ENCODE assay signal across 32 mouse cellular contexts in the genomic region with DNA sequence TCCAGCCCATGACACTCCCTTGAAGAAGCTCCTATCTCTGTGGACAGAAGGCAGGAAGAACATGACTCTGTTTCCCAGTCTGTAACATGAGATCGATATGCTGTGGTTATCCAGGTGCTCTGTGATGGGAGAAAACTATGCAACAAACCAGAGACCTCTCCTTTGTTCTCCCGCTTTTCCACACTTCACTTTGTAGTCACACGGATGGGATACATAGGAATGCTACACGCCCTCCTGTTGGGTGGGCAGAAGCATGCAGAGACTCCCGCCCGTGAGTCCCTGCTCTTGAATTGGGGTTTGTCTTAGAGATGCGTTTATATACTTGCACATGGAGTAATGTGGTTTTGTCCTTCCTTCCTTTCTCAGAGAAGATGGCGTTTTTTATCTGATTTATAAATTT. TPM values are rescaled to one million over a fixed set of nuclear protein-coding genes. Genes with fewer than 3 reads are reported as not detected.
"Had no signal": no experiment of that assay in that cellular context is flagged by ENCODE, and none has a peak within 500 bp of the region (broad histone marks: within the 10 kb centered on the region; RNA-seq: fewer than 3 reads in every experiment).

No protein-coding gene starts in this region.

- H3K36me3 ChIP-seq: heart, embryonic 10.5 days; heart, embryonic 12.5 days; hindbrain, embryonic 12.5 days; intestine, embryonic 15.5 days; limb, embryonic 10.5 days; limb, embryonic 12.5 days; liver, embryonic 13.5 days had no signal

- H3K4me3 ChIP-seq: gastrocnemius, adult 2 months; heart, embryonic 10.5 days; heart, embryonic 12.5 days; hindbrain, embryonic 12.5 days; intestine, embryonic 15.5 days; layer of hippocampus, adult 2 months; left cerebral cortex, adult 2 months; limb, embryonic 10.5 days; limb, embryonic 12.5 days; liver, embryonic 13.5 days had no signal

- ATAC-seq: hindbrain, embryonic 16.5 days; inflammation-experienced regulatory T-cells, adult 6 months; intestine, embryonic 15.5 days; intestine, postnatal 0 days had no signal

- H3K9me3 ChIP-seq: heart, embryonic 10.5 days; heart, embryonic 12.5 days; hindbrain, embryonic 12.5 days; intestine, embryonic 15.5 days; limb, embryonic 10.5 days; limb, embryonic 12.5 days; liver, embryonic 13.5 days had no signal

- DNase-seq: gastrocnemius, adult 2 months; gastrocnemius, postnatal 10 days; gastrocnemius, postnatal 25 days; heart, adult 18-20 months; heart, postnatal 10 days; heart, postnatal 36 days; kidney, adult 18-20 months; kidney, adult 8-10 months; kidney, postnatal 10 days; kidney, postnatal 25 days; kidney, postnatal 4 days; liver; liver, embryonic 13.5 days had no signal

RNA-seq across cellular contexts. Expression of a gene that starts 35.6 kb away (rescaled TPM):
- total RNA-seq: granulocyte monocyte progenitor cell, adult 5-6 weeks had no signal

RNA-seq across cellular contexts. Expression of a gene that starts 39.8 kb away (rescaled TPM):
- total RNA-seq: gastrocnemius, adult 2 months; gastrocnemius, postnatal 25 days; granulocyte monocyte progenitor cell, adult 5-6 weeks; heart, adult 18-20 months; heart, postnatal 36 days; hematopoietic stem cell, adult 5-6 weeks; layer of hippocampus, adult 2 months; layer of hippocampus, postnatal 10 days; layer of hippocampus, postnatal 25 days; left cerebral cortex, adult 2 months; left cerebral cortex, postnatal 14 days; left cerebral cortex, postnatal 36 days had no signal
- polyA plus RNA-seq: inflammation-experienced regulatory T-cells, adult 6 months; intestine, postnatal 0 days; kidney, embryonic 14.5 days; kidney, embryonic 16.5 days; liver, embryonic 13.5 days had no signal
